Mouse (Mus musculus): ENCODE data around the gene Edn1. TPM values are rescaled to one million over a fixed set of nuclear protein-coding genes. Genes with fewer than 3 reads are reported as not detected.

Gene Edn1
- polyA plus RNA-seq, 1 experiment from 2014 or later, result 0.88 TPM

DNA sequence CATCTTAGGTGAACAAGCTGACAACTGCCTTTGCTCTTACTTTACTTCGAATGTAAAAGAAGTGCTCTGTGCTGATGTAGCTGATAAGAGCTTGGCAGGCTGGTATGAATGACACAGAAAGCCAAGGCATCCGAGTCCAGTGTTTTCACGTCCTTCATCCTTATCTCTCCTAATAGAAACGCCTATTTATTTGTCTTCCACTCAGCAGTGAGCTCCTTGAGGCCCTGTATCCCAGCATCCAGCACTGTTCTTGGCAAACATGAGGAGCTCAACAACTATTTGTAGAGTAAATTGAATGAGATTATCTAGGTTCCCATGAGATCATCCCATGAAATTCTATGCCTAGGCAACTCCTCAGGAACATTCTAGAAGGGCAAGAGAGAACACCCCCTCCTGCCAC lies 35.1 kb downstream of the Edn1 start:
- Histone ChIP-seq H3K27ac (replicated peaks) (no peak overlapping the region), H3K36me3 (no peaks in the 10 kb centered on the region), H3K4me3 (no peak overlapping the region), H3K27me3 (ENCODE audit: low read depth, poor library complexity, severe bottlenecking) (no peaks in the 10 kb centered on the region), H3K4me1 (0 out of 2 replicates have a peak, but pooled peaks cover 2% of the 10 kb centered on the region), H3K9me3 (replicated peaks) (no peaks in the 10 kb centered on the region)
- no peak for DNase-seq (ENCODE audit: low spot score)
- WGBS, result 71% methylated on average over 4 of the region's 4 CpGs

DNA sequence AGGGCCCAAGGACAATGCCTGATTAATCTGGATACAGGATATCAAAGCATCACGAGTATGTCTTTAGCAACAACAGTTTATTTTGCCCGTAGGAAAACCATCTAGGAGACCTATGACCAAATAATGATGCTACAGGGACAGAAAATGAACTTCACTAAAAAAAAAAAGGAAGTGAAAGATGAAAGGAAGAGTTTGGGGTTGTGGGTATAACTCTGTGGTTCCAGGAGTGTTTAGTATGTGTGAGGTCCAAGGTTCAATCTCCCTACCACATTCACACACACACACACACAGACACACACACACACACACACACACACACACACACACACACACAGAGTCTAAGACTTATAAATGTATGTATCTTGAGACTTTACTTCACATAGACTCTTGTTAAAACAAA lies 35.8 kb downstream of the Edn1 start:
- no peaks in the 10 kb centered on the region for H3K27me3 ChIP-seq (ENCODE audit: low read depth, poor library complexity, severe bottlenecking)
- no peaks in the 10 kb centered on the region for H3K36me3 ChIP-seq
- no peak for DNase-seq (ENCODE audit: low spot score)
- 0 out of 2 replicates have a peak, but pooled peaks cover 2% of the 10 kb centered on the region for H3K4me1 ChIP-seq
- WGBS, result 80% methylated on average over 2 of the region's 2 CpGs
- H3K4me3 ChIP-seq, result no peak overlapping the region
- H3K27ac ChIP-seq (replicated peaks), result no peak overlapping the region
- H3K9me3 ChIP-seq (replicated peaks), result no peaks in the 10 kb centered on the region

DNA sequence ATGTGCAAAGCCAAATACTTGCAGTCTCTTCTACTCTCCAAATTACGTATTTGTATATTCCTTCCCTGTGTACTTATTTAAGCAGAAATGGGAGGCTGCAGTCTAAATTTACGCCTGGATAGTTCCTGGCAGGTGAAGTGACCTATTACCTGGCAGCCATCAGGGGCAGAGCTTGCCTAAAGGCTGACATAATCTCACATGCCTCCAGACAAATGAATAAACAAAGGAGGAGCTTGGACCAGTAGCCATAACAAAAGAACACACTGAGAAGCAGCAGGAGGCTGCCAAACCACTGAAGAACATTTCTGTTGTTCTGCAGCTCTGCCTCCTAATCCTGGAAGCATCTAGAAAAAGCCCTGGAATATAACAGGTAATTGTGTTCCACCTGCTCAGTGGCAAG lies 38.2 kb downstream of the Edn1 start:
- Histone ChIP-seq H3K36me3 (no peaks in the 10 kb centered on the region), H3K9me3 (replicated peaks) (no peaks in the 10 kb centered on the region), H3K27me3 (ENCODE audit: low read depth, poor library complexity, severe bottlenecking) (no peaks in the 10 kb centered on the region), H3K4me3 (no peak overlapping the region), H3K27ac (replicated peaks) (no peak overlapping the region), H3K4me1 (0 out of 2 replicates have a peak, but pooled peaks cover 2% of the 10 kb centered on the region)
- whole genome bisulfite sequencing, result 78% methylated on average over 2 of the region's 2 CpGs
- DNase-seq (ENCODE audit: low spot score), result no peak

DNA sequence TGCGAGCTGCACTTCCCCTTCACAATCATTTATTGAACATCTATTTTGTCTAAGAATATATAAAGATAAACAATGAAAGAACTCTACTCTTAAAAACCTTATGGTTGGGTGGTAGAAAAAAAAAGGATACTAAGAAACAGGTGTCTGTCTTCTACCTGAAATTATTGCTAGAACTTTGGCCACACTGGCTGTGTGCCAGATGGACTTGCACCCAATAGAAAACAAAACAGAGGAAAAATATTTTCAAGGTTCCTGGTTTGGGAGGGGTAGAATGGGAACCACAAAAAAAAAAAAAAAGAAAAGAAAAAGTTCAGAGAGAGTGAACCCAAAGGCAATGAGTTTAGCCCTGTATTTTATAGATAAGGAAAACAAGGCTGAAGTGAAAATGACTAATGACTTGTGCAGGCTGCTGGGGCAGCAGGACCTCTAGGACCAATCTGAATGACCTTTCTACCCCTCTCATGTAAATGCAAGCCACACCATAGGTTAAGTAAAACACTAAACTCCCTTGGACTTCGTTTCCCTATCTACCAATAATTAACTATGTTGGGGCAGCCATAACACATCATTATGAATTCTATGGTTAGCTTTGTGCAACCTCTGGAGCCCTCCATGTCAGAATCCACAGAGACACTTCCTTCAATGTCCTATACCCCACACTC lies 40.7 kb downstream of the Edn1 start:
- Histone ChIP-seq H3K27me3 (ENCODE audit: low read depth, poor library complexity, severe bottlenecking) (no peaks in the 10 kb centered on the region), H3K4me1 (0 out of 2 replicates have a peak, but pooled peaks cover 6% of the 10 kb centered on the region), H3K27ac (replicated peaks) (no peak overlapping the region), H3K9me3 (replicated peaks) (no peaks in the 10 kb centered on the region), H3K36me3 (no peaks in the 10 kb centered on the region), H3K4me3 (no peak overlapping the region)
- WGBS, result 94% methylated on average over 2 of the region's 2 CpGs
- DNase-seq (ENCODE audit: low spot score), result no peak

DNA sequence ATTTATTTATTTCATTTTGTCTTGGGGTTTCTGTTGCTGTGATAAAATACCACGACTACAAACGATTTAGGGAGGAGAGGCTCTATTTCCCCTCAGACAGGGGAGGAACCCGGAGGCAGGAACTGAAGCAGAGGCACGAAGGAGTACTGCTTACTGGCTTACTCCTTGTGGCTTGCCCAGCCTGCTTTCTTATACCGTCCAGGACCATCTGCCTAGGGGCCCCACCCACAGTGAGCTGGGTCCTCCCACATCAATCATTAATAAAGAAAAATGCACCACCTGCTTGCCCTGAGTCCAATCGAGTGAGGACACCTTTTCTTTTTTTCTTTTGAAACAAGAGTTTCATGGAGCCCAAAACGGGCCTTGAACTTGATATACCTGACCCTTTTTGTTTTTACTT lies 44.2 kb downstream of the Edn1 start:
- no peak for DNase-seq (ENCODE audit: low spot score)
- no peaks in the 10 kb centered on the region for H3K9me3 ChIP-seq (replicated peaks)
- H3K4me1 ChIP-seq, result 0 out of 2 replicates have a peak, but pooled peaks cover 4% of the 10 kb centered on the region
- H3K27me3 ChIP-seq (ENCODE audit: low read depth, poor library complexity, severe bottlenecking), result no peaks in the 10 kb centered on the region
- H3K36me3 ChIP-seq, result no peaks in the 10 kb centered on the region
- H3K4me3 ChIP-seq, result no peak overlapping the region
- WGBS, result 88% methylated on average over 7 of the region's 7 CpGs
- H3K27ac ChIP-seq (replicated peaks), result no peak overlapping the region

DNA sequence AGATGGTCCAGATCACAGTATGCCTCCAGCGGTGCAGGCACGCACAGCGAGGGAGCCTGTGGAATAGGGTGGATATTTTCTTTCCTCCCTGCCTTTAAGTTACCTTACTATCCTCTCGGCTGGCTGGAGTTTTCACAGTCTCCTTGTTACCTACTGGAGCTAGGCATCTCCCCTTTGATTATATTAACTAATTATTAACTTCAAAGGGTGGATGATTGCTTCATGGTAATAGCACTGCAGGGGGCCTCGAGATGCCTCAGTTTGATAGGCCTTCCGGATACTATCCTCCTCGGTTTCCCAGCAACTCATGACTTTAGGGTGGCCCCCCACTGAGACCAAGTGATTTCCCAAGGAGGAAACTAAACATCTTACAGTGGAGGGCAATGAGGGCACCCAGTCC lies 45.1 kb downstream of the Edn1 start:
- Histone ChIP-seq H3K4me3 (no peak overlapping the region), H3K27ac (replicated peaks) (no peak overlapping the region), H3K36me3 (no peaks in the 10 kb centered on the region), H3K27me3 (ENCODE audit: low read depth, poor library complexity, severe bottlenecking) (no peaks in the 10 kb centered on the region), H3K9me3 (replicated peaks) (no peaks in the 10 kb centered on the region), H3K4me1 (0 out of 2 replicates have a peak, but pooled peaks cover 4% of the 10 kb centered on the region)
- 53% methylated on average over 7 of the region's 7 CpGs for WGBS
- no peak for DNase-seq (ENCODE audit: low spot score)

DNA sequence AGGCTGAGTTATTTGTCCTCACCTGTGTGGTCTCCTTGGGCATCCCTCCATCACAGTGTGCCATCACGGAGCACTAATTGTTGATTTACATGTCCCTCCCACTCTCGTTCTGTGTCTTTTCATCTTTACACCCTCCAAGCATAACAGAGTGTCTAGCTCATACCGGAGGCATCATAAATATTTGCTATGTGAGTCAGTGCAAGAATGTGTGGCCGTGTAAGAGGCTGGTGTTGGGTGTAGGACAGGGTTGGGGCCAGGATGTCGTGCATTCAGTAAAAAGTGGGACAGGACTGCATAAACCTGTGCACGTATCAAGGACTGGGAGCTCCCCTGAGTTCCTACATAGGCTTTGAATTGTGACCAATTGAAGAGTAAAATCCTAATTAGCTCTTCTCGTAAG lies 50.4 kb downstream of the Edn1 start:
- H3K36me3 ChIP-seq, result no peaks in the 10 kb centered on the region
- H3K27me3 ChIP-seq (ENCODE audit: low read depth, poor library complexity, severe bottlenecking), result no peaks in the 10 kb centered on the region
- no peak overlapping the region for H3K27ac ChIP-seq (replicated peaks)
- no peaks in the 10 kb centered on the region for H3K9me3 ChIP-seq (replicated peaks)
- DNase-seq (ENCODE audit: low spot score), result no peak
- 85% methylated on average over 7 of the region's 7 CpGs for WGBS
- H3K4me1 ChIP-seq, result 0 out of 2 replicates have a peak, but pooled peaks cover 3% of the 10 kb centered on the region
- H3K4me3 ChIP-seq, result no peak overlapping the region

Other genes starting within 250 kb of the Edn1 start
- gene Hivep1, start 249.5 kb upstream of the Edn1 start, polyA plus RNA-seq (2016; fragmentation: Nextera tagmentation; extraction: Ambion mirVana), result 7.4 and 7.8 TPM in 2 replicates

Measured in midbrain, embryonic 10.5 days (tissue).